Comparison of ENCODE assay signal across 8 mouse cellular contexts in the genomic region with DNA sequence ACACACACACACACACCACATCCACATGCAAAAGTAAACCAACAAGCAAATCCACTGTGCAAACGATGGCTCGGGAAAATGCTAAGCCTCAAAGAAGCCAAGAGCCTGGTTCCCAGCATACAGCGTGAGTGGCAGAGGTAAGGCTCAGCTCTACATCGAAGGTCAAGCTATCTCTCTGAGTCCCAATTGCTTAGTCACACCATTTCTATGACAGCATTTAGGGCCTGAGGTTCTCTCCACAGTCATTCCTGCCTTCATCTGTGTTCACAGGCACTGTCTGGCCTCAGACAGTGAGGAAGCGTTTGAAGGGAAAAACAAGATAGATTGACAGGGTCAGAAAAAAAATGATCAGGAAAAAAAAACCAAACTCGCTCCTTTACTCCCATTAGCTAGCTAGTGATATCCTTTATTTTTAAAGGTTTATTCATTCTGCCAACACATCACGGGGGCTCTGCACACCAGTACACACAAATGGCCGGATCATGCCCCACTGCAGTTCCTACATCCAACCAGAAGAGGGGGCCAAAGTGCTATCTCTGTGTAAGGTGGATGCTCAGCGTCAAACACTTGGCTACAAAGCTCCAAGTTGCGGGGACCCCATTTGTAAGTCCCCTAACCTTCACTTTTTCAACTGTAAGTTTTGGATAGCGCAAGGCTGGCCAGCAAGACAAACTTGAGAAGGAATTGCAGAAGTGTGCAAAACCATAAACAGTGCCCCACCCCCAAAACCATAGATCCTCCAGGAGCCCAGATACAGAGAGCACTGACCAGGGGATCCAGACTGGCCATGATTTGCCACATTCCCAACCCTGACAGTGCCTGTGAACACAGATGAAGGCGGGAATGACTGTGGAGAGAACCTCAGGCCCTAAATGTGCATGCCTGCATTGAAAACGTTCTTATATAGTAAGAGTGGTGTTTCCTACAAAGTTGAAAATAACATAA.
DNase-seq lines count a peak whose midpoint lies in the region; ATAC-seq and TF ChIP-seq lines count a peak whose summit lies in the region.

No protein-coding gene starts in this region.

- no peak overlapping the region for H3K4me2 ChIP-seq in forebrain, embryonic 14.5 days (ENCODE audit: low read length)
- no peak overlapping the region; the same call in 1 of the 2 replicates for H3K4me2 ChIP-seq in lung, embryonic 14.5 days

- TF ChIP-seq POLR2A in olfactory bulb, adult 2 months (IDR thresholded peaks at IDR 0.05; ENCODE audit: insufficient read depth, low read depth, low read length), result no peak

- peak; percentile 68 for DNase-seq in c-Kit-positive CD71-positive TER-119-positive erythroid progenitor cells, embryonic 14.5 days (ENCODE audit: low spot score)
- DNase-seq in forebrain, embryonic 14.5 days (ENCODE audit: low spot score), result peak; percentile 89
- DNase-seq in heart, postnatal 4 days, result peak; percentile 88
- DNase-seq in layer of hippocampus, adult 8-10 months (ENCODE audit: low spot score in 2 of 2), result peak; percentile 72 to 87
- peak; percentile 92 for DNase-seq in lung, embryonic 14.5 days
- DNase-seq in thymus, adult 18-20 months, result peak; percentile 51 to 66

- H3K27ac ChIP-seq in forebrain, embryonic 14.5 days (ENCODE audit: low read depth, low read length), result no peak overlapping the region
- no peak overlapping the region for H3K27ac ChIP-seq in lung, embryonic 14.5 days (ENCODE audit: low read depth)
- no peak overlapping the region for H3K27ac ChIP-seq in olfactory bulb, adult 2 months (ENCODE audit: insufficient read depth, low read depth, low read length)

- no peak overlapping the region for H3K9ac ChIP-seq in forebrain, embryonic 14.5 days (ENCODE audit: low read length)
- no peak overlapping the region for H3K9ac ChIP-seq in lung, embryonic 14.5 days

- H3K36me3 ChIP-seq in E14TG2a.4 (ENCODE audit: insufficient read depth, low read length), result peaks cover 7% of the 10 kb centered on the region
- H3K36me3 ChIP-seq in forebrain, embryonic 14.5 days (ENCODE audit: control insufficient read depth, insufficient read depth, low read length), result no peaks in the 10 kb centered on the region
- peaks cover 8% of the 10 kb centered on the region; the same call in 1 of the 2 replicates for H3K36me3 ChIP-seq in lung, embryonic 14.5 days (ENCODE audit: insufficient read depth)

- peak; percentile 100 for TF ChIP-seq CTCF in E14TG2a.4 (conservative IDR thresholded peaks at IDR 0.05; ENCODE audit: low read length)
- TF ChIP-seq CTCF in lung, embryonic 14.5 days (IDR thresholded peaks at IDR 0.05; ENCODE audit: low read depth), result peak; percentile 98
- peak; percentile 70 for TF ChIP-seq CTCF in olfactory bulb, adult 2 months (IDR thresholded peaks at IDR 0.05; ENCODE audit: insufficient read depth, low read depth, low read length)

- peak; percentile 92 for ATAC-seq in forebrain, embryonic 14.5 days
- ATAC-seq in lung, embryonic 14.5 days (ENCODE audit: insufficient read depth), result peak; percentile 80

- WGBS in forebrain, embryonic 14.5 days, result 39% methylated on average over 13 of the region's 13 CpGs
- WGBS in lung, embryonic 14.5 days, result 34% methylated on average over 13 of the region's 13 CpGs
- 36% methylated on average over 13 of the region's 13 CpGs for WGBS in olfactory bulb, adult 2 months

- H3K4me3 ChIP-seq in E14TG2a.4 (replicated peaks; ENCODE audit: low read length), result no peak overlapping the region
- no peak overlapping the region for H3K4me3 ChIP-seq in forebrain, embryonic 14.5 days (ENCODE audit: low read depth, low read length)
- H3K4me3 ChIP-seq in lung, embryonic 14.5 days (ENCODE audit: low read depth, low read length), result no peak overlapping the region
- no peak overlapping the region for H3K4me3 ChIP-seq in olfactory bulb, adult 2 months (ENCODE audit: insufficient read depth, low read depth, low read length)

- H3K9me3 ChIP-seq in E14TG2a.4 (ENCODE audit: low read length), result no peaks in the 10 kb centered on the region
- no peaks in the 10 kb centered on the region for H3K9me3 ChIP-seq in forebrain, embryonic 14.5 days (replicated peaks; ENCODE audit: control insufficient read depth, low read length)
- H3K9me3 ChIP-seq in lung, embryonic 14.5 days (ENCODE audit: low read depth, low read length), result no peaks in the 10 kb centered on the region

- H3K4me1 ChIP-seq in E14TG2a.4 (replicated peaks; ENCODE audit: low read depth, low read length), result peaks cover 30% of the 10 kb centered on the region
- no peaks in the 10 kb centered on the region for H3K4me1 ChIP-seq in forebrain, embryonic 14.5 days (ENCODE audit: control insufficient read depth, insufficient read depth, low read length)
- H3K4me1 ChIP-seq in lung, embryonic 14.5 days (ENCODE audit: insufficient read depth), result no peaks in the 10 kb centered on the region; the same call in 1 of the 2 replicates
- H3K4me1 ChIP-seq in olfactory bulb, adult 2 months (ENCODE audit: control insufficient read depth, insufficient read depth, low read length), result no peaks in the 10 kb centered on the region

- H3K27me3 ChIP-seq in E14TG2a.4 (ENCODE audit: insufficient read depth, low read length), result no peaks in the 10 kb centered on the region
- H3K27me3 ChIP-seq in forebrain, embryonic 14.5 days (replicated peaks; ENCODE audit: control insufficient read depth, insufficient read depth, low read length), result no peaks in the 10 kb centered on the region
- no peaks in the 10 kb centered on the region for H3K27me3 ChIP-seq in lung, embryonic 14.5 days (ENCODE audit: insufficient read depth, low read length)
